Mouse (Mus musculus) kidney, postnatal 36 days (tissue): ENCODE results near the gene Itga8.

Source experiments
- DNase-seq, 2 experiments: peaks; one replicate each; pipeline ENCODE4 v3.0.0; 2021 to 2022; ENCODE audit warnings: mixed read lengths in 2 of 2

Itga8 gene

GRCm38 (mm10) chr2:12077266-12077891, 224.3 kb downstream of the Itga8 start:
- no peak for DNase-seq

DNA sequence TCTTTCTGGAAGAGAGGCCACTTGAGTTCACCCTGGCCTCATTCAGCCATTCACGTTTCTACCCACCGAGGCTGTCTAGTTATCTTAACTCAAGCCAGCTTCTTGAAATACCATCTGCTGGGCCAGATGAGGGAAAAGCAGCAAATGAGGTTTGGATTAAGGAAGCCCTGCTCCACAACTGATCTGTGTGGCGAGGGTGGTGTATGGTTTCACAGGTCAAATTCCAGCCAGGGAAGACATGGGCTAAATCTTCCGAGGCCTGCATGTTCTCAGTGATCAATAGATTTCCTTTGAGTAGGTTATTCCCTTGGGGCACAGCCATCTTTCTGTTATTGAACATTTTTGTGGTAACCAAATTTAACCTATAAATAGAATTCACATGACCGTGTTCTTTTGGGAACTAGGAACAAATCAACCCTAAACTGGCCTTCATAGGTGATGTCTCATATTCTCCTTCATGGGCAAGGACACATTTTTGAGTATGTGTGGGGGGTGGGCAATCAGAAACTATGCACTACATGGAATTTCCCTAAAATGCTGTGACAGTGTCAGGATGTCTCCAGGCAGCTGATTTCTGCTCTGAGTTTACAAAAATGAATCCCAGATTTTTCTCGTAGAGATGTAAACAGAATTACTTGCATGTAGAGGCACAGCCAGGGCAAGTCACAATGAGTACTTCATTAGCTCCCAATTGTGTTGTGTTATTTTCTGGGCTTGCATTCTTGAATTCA, 235.9 kb downstream of the Itga8 start:
- DNase-seq = no peak

DNA sequence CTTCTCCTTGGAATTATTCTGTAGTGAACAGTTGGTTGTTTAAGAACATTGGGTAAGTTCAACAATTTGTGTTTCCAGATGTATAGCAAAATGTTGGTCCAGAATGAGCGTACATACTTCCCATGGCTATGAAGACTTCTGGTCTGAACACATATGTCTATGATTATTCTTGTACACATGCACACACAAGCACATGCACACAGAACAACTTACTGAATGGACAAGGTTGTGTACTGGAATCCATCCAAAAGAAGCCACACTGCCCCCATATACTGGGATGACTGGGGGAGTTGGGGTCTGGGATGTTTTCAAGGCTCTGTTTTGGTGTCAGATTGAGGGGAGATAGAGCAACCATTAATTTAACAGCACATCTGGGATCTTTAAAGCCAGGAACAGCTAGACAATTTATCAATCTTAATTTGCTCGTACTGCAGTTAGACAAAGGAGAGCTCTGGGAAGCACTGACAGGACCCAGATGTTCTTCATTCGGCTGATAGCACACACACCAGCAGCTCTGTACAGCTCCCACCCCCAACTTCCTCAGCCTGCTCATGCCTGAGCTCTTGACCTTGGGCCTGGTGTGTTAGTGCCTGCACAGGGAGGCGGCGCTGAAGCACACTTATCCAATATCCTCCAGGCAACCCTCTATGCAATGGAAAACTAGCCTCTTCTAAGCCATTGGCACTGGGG, 241.5 kb downstream of the Itga8 start:
- DNase-seq = peak; percentile 38 to 45
